Mouse (Mus musculus): ENCODE measurements at regions not wholly inside any gene's neighbourhood (a gene's known extent, or its start where the extent isn't known, plus 50 kb on each side); places are given as distances from the start of the nearest gene placed in this dataset.

DNA sequence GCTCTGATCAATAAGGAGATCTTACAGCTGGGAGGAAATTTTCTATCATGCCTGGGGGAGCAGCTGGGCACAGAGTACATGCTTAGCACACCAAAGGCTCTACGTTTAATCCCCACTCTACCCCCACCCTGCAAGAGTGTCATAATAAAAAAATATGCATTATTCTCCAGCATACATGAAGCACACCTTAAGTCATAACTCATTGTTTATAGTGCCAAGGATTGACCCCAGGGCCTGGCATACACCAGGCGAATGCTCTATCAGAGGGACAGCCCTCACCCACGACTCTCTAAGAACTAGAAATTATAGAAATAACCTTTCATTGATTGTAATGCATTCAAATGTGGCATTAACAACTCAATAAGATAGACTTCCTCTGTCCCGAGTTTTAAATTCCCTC lies 59.4 kb upstream of the Ppp2r5c start:
- no peak for DNase-seq (ENCODE audit: low spot score in 2 of 2)

DNA sequence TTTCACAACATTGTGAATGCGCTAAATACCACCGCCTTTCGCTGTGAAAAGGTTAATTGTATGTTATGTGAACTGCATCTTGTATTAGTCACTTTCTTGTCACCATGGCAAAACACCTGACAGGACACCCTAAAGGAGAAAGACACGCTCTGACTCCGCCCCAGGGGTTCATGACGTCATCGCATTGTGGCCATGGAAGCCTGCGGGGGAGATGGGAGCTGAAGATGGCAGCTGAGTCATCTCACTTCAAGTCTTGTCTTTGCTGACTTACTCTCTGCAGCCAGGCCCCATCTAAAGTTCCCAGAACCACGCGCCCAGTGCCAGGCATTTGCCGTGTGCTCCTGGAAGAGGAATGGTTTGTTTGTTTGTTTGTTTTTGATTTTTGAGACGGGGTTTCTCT lies 57.5 kb upstream of the Ppp2r5c start:
- no peak for DNase-seq (ENCODE audit: low spot score in 2 of 2)

DNA sequence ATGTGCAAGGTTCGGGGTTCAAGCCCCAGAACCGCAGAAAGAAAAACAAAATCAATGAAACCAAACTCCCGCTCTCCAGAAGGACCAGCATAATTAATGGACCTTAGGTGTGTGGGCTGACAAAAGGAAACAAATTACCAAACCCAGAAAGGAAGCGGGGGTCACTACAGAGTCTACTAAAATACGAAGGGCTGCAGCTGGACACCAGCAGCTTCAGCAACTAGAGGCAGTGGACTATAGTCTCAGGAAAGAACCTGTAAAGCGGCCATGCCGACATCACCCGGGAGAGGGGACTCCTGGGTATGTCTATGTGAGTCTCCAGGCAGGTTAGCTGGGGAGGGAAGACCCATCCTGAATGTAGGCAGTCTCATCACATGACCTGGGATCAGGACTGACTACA lies 55.5 kb upstream of the Ppp2r5c start:
- DNase-seq (ENCODE audit: low spot score in 2 of 2), result no peak

DNA sequence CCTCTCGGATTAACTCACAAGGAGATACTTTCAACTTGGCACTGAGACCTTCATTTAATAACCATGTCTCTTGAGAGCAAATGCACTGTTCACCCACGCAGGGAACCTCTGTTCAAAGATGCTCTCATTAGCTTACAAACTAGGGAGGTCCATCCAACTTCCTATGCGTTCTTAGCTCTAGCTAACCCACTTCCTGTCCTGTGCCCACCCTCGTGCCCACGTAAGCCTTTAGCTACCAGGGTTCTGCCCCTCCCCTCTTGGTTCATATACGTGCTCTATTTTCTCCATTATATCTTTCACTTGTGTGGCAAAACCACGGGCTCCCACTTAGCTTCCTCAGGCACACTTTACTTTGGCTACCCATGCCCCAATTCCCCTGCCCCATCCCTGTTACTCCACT lies 53.4 kb upstream of the Ppp2r5c start:
- no peak for DNase-seq (ENCODE audit: low spot score in 2 of 2)

All from natural killer cell, adult 2 months (primary cell).